Mouse (Mus musculus) embryonic facial prominence, embryonic 15.5 days (tissue): ENCODE results near the gene Psmd2. TPM values are rescaled to one million over a fixed set of nuclear protein-coding genes. Genes with fewer than 3 reads are reported as not detected.
A peak's percentile ranks its signal among the peaks of the same experiment; 100 is the strongest.

Experiments
- microRNA counts: library from miRNA; unstranded; fragments of <30 nt; microRNA quantifications from one replicate; lab custom pipeline; 2016
- microRNA-seq: library from miRNA; unstranded; fragments of <30 nt; microRNA quantifications from one replicate; pipeline ENCODE4, GENCODE M21; 2016; ENCODE audit warnings: borderline number of aligned reads
- polyA plus RNA-seq: library from polyadenylated mRNA; unstranded; fragments of >200 nt; fragmentation: Nextera tagmentation; extraction: Ambion mirVana; gene quantifications from 2 replicates; pipeline ENCODE4 v1.2.1, GENCODE M21; 2015

The Psmd2 gene
- polyA plus RNA-seq, 1 experiment from 2014 or later = 297 TPM

MicroRNAs encoded within 50 kb of the gene (microRNA counts, 519-probe panel; counts per million panel counts)
- microRNA mmu-miR-1224 (lab: Ali Mortazavi, UCI) = 2,441 counts per million, percentile 55 among the panel's probes with 10 or more counts

Small RNAs within 50 kb of the gene (microRNA-seq; reads per million reads assigned to microRNA genes)
- gene Mir1224 = 5.2 reads per million, percentile 21 among the genes with 10 or more reads in this experiment

Other genes starting within 250 kb of the Psmd2 start
- 67.0 and 74.1 TPM in 2 replicates for gene Abcc5, start 225.3 kb upstream of the Psmd2 start, polyA plus RNA-seq
- gene Eif2b5, start 152.8 kb upstream of the Psmd2 start, polyA plus RNA-seq = 92.9 and 95.2 TPM in 2 replicates
- gene Dvl3, start 134.7 kb upstream of the Psmd2 start, polyA plus RNA-seq = 26.0 and 31.0 TPM in 2 replicates
- 562 and 584 TPM in 2 replicates for gene Ap2m1, start 116.2 kb upstream of the Psmd2 start, polyA plus RNA-seq
- gene Abcf3, start 103.1 kb upstream of the Psmd2 start, polyA plus RNA-seq = 65.0 and 70.2 TPM in 2 replicates
- 2.4 and 4.9 TPM in 2 replicates for gene Vwa5b2, start 62.2 kb upstream of the Psmd2 start, polyA plus RNA-seq
- gene Eef1akmt4, start 40.1 kb upstream of the Psmd2 start, polyA plus RNA-seq = 29.2 and 31.3 TPM in 2 replicates
- not detected in 2 replicates for gene Gm49333, start 40.0 kb upstream of the Psmd2 start, polyA plus RNA-seq
- gene Alg3, start 39.9 kb upstream of the Psmd2 start, polyA plus RNA-seq = 36.3 and 39.4 TPM in 2 replicates
- gene Camk2n2, start 30.4 kb upstream of the Psmd2 start, polyA plus RNA-seq = 1.7 and 1.9 TPM in 2 replicates
- gene Ece2, start 21.8 kb upstream of the Psmd2 start, polyA plus RNA-seq = 7.3 and 8.2 TPM in 2 replicates
- gene Eif4g1, start 16.7 kb downstream of the Psmd2 start, polyA plus RNA-seq = 177 and 188 TPM in 2 replicates
- 14.0 and 15.3 TPM in 2 replicates for gene Fam131a, start 41.6 kb downstream of the Psmd2 start, polyA plus RNA-seq
- 90.0 and 100 TPM in 2 replicates for gene Polr2h, start 66.0 kb downstream of the Psmd2 start, polyA plus RNA-seq
- 15.6 and 16.0 TPM in 2 replicates for gene Clcn2, start 66.1 kb downstream of the Psmd2 start, polyA plus RNA-seq
- 8.5 and 10.8 TPM in 2 replicates for gene Chrd, start 81.5 kb downstream of the Psmd2 start, polyA plus RNA-seq
- 1.3 and 1.6 TPM in 2 replicates for gene Thpo, start 82.9 kb downstream of the Psmd2 start, polyA plus RNA-seq